Mouse (Mus musculus): ENCODE data around the gene C1qtnf1. TPM values are rescaled to one million over a fixed set of nuclear protein-coding genes. Genes with fewer than 3 reads are reported as not detected.

Gene C1qtnf1
- polyA plus RNA-seq, 1 experiment from 2014 or later = 2.9 TPM

Other genes with a start within 250 kb of the C1qtnf1 start
- 24.0 and 24.9 TPM in 2 replicates for gene Cyth1, start 179.6 kb upstream of the C1qtnf1 start, polyA plus RNA-seq (2016; fragmentation: Nextera tagmentation; extraction: Ambion mirVana)
- gene Usp36, start 138.0 kb upstream of the C1qtnf1 start, polyA plus RNA-seq (2016; fragmentation: Nextera tagmentation; extraction: Ambion mirVana) = 17.1 and 19.6 TPM in 2 replicates
- 0.32 and 0.41 TPM in 2 replicates for gene Cep295nl, start 85.7 kb upstream of the C1qtnf1 start, polyA plus RNA-seq (2016; fragmentation: Nextera tagmentation; extraction: Ambion mirVana)
- 47.0 and 48.0 TPM in 2 replicates for gene Timp2, start 72.5 kb upstream of the C1qtnf1 start, polyA plus RNA-seq (2016; fragmentation: Nextera tagmentation; extraction: Ambion mirVana)
- 1.2 TPM in 2 replicates for gene Lgals3bp, start 26.1 kb upstream of the C1qtnf1 start, polyA plus RNA-seq (2016; fragmentation: Nextera tagmentation; extraction: Ambion mirVana)
- 25.4 and 27.0 TPM in 2 replicates for gene Cant1, start 9.1 kb upstream of the C1qtnf1 start, polyA plus RNA-seq (2016; fragmentation: Nextera tagmentation; extraction: Ambion mirVana)
- gene Engase, start 48.6 kb downstream of the C1qtnf1 start, polyA plus RNA-seq (2016; fragmentation: Nextera tagmentation; extraction: Ambion mirVana) = 6.2 and 9.0 TPM in 2 replicates